Mouse (Mus musculus): ENCODE measurements at regions not wholly inside any gene's neighbourhood (a gene's known extent, or its start where the extent isn't known, plus 50 kb on each side); places are given as distances from the start of the nearest gene placed in this dataset.

- TF ChIP-seq CTCF (IDR thresholded peaks at IDR 0.05), result no peak
- TF ChIP-seq EP300 (IDR thresholded peaks at IDR 0.05), result no peak
Observed at GRCm38 (mm10) chr7:53107636-53108035, 1092.1 kb upstream of the 1700015G11Rik start.
